Mouse (Mus musculus) intestine, embryonic 15.5 days (tissue): ENCODE measurements around the gene Tsc1. TPM values are rescaled to one million over a fixed set of nuclear protein-coding genes. Genes with fewer than 3 reads are reported as not detected.

Experiments used
- ATAC-seq: fragments of 200-750 bp; cut with Nextera tagmentation; 2 replicates; pipeline ENCODE4 v1.8.0; 2017; ENCODE audit warnings: moderate TSS enrichment, moderate library complexity
- H3K27ac ChIP-seq: fragments of 300-500 bp; sonication (generic); 2 replicates; pipeline ENCODE4 v1.5.1; 2015; ENCODE audit warnings: mild to moderate bottlenecking, inconsistent platforms
- H3K27me3 ChIP-seq: fragments of 300-500 bp; sonication (generic); replicated peaks from 2 replicates; pipeline ENCODE4 v1.6.1; 2015; ENCODE audit warnings: inconsistent platforms
- H3K36me3 ChIP-seq: fragments of 300-500 bp; sonication (generic); 2 replicates; pipeline ENCODE4 v1.6.1; 2015; ENCODE audit warnings: inconsistent platforms
- H3K4me1 ChIP-seq: fragments of 300-500 bp; sonication (generic); replicated peaks from 2 replicates; pipeline ENCODE4 v1.6.1; 2015; ENCODE audit warnings: inconsistent platforms
- H3K4me2 ChIP-seq: fragments of 300-500 bp; sonication (generic); replicated peaks from 2 replicates; pipeline ENCODE4 v1.6.1; 2015; ENCODE audit warnings: mild to moderate bottlenecking, inconsistent platforms
- H3K4me3 ChIP-seq: fragments of 300-500 bp; sonication (generic); replicated peaks from 2 replicates; pipeline ENCODE4 v1.5.1; 2015; ENCODE audit warnings: inconsistent platforms
- H3K9ac ChIP-seq: fragments of 300-500 bp; sonication (generic); 2 replicates; pipeline ENCODE4 v1.6.1; 2015; ENCODE audit warnings: inconsistent platforms
- H3K9me3 ChIP-seq: fragments of 300-500 bp; sonication (generic); 2 replicates; pipeline ENCODE4 v1.6.1; 2016; ENCODE audit warnings: inconsistent platforms
- WGBS: fragments of 180-500 bp; shearing (Covaris S2); methylation state at CpG from one replicate; pipeline ENCODE4 v1.1.7; 2015; 5-methylcytosine and 5-hydroxymethylcytosine counted together
- polyA plus RNA-seq: library from polyadenylated mRNA; unstranded; fragments of >200 nt; fragmentation: Nextera tagmentation; extraction: Ambion mirVana; gene quantifications from 2 replicates; pipeline ENCODE4 v1.2.1, GENCODE M21; 2015

Tsc1 gene
- polyA plus RNA-seq, 1 experiment from 2014 or later = 16.2 TPM

DNA sequence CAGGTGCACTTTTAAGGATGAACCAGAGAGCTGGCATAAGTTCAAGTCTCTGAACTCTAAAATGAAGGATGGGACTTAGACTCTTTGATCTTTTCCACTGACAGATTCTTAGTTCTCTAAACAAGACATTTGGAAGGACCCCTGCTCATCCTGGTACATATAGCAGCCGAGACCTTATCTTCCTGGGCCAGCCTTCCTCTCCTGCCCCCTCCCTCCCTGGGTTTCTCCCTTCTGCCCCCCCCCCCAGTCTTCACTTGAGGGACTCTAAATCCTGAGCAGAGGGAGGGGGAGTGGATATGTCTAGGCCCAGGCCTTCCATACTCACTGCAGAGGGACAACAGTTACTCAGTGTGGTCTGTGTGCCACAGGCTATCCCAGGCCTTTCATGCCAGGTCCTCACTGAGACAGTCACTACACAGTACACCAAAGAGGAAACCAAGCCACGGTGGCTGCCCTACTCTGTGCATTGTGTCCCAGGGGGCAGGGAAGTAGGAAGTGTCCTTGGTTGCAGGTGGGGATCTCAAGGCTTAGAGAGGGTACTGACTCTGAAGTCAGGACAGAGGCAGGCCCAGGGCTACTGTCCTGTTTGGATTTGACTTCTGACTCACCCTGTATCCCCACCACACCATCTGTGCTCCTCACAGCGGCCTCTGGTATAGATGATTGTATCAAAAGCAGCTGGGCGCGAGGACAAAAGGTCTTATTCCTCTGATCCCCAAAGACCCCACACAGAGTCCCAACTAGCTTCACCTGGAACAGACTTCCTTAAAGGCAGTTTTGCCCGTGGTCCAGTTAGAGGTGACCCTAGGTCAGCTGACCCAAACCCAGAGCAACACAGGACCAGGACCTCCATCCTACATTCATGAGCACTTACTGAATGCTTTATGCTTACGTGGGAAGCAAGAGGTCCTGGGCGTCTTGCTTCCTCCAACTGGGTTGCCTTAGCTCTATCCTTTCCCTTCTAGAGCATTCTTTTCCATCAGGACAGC, 23.2 kb upstream of the Tsc1 start:
- no peak overlapping the region for H3K9ac ChIP-seq
- H3K27ac ChIP-seq = no peak overlapping the region
- no peaks in the 10 kb centered on the region for H3K9me3 ChIP-seq
- no peak; the same call in 1 of the 2 replicates for ATAC-seq
- 76% methylated on average over 8 of the region's 8 CpGs for WGBS
- H3K4me3 ChIP-seq = no peak overlapping the region
- no peaks in the 10 kb centered on the region for H3K36me3 ChIP-seq
- H3K4me1 ChIP-seq = 0 out of 2 replicates have a peak, but pooled peaks cover 3% of the 10 kb centered on the region
- H3K27me3 ChIP-seq = peaks cover 8% of the 10 kb centered on the region
- no peak overlapping the region for H3K4me2 ChIP-seq

DNA sequence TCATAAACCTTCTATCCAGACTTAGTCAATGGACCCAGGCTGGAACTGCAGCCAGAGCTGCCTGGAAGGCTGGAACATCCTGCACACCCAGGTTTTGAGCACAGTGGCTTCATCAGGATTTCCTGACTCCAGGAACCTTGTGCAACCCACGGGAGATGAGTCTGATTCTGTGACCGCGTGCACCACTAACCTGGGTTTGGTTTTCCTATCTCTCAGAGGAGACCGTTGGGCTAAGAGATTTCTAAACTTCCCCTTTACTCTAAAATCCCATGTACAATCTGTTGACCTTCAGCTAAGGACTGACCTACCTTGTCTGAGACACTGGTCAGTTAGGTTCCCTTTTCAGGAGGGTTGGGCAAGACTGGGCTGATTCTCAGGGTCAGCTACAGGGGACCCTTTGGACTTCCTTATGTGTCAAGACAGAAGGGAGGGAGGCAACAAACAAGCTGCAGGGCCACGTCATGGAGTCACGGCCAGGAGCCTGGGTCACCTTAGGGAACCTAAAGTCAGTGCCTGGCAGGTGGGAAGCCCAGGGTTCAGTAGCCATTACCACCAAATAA, 22.2 kb upstream of the Tsc1 start:
- 0 out of 2 replicates have a peak, but pooled peaks cover 3% of the 10 kb centered on the region for H3K4me1 ChIP-seq
- no peak overlapping the region for H3K4me2 ChIP-seq
- no peak overlapping the region for H3K27ac ChIP-seq
- no peaks in the 10 kb centered on the region for H3K9me3 ChIP-seq
- no peak overlapping the region for H3K4me3 ChIP-seq
- H3K27me3 ChIP-seq = peaks cover 8% of the 10 kb centered on the region
- no peak for ATAC-seq
- no peak overlapping the region for H3K9ac ChIP-seq
- 78% methylated on average over 6 of the region's 6 CpGs for WGBS
- no peaks in the 10 kb centered on the region for H3K36me3 ChIP-seq

DNA sequence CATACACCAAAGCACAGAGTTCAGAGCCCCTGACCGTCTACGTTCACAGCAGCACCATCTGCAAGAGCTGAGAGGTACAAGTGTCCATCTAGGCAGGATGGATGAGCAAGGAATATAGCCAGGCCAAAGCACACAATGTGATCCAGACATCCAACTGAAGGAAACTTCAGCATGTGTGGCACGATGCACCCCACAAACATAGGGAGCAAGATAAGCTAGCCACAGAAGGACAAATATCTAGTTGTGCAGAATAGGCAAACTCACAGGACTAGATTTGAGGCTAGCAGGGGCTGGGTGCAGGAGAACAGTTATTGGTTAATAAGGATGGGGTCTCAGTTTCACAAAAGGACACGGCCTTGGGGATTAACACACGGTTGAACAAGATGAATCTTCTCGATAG, 21.7 kb upstream of the Tsc1 start:
- H3K27ac ChIP-seq = no peak overlapping the region
- H3K9ac ChIP-seq = no peak overlapping the region
- H3K27me3 ChIP-seq = peaks cover 8% of the 10 kb centered on the region
- no peak overlapping the region for H3K4me2 ChIP-seq
- no peaks in the 10 kb centered on the region for H3K9me3 ChIP-seq
- ATAC-seq = no peak
- no peak overlapping the region for H3K4me3 ChIP-seq
- WGBS = 82% methylated on average over 6 of the region's 6 CpGs
- H3K36me3 ChIP-seq = no peaks in the 10 kb centered on the region
- 0 out of 2 replicates have a peak, but pooled peaks cover 3% of the 10 kb centered on the region for H3K4me1 ChIP-seq

DNA sequence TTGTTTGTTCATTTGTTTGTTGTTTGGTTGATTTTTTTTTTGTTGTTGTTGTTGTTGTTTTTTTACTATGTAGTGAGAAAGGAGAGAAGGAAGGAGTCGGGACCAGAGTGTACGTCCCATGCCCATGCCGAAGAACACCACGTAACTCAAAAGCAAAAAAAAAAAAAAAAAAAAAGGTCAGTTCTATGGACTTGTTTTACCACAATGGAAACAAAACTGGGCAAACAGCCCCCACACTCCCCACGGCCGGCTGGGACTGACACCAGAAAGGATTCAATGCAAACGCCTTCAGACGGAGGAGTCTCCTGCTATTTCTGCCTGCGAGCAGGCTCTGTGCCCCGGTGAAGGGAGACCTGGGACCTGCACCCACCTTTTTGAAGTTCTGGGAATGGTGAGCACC, 20.5 kb upstream of the Tsc1 start:
- no peak for ATAC-seq
- H3K4me2 ChIP-seq = no peak overlapping the region
- H3K36me3 ChIP-seq = no peaks in the 10 kb centered on the region
- H3K27ac ChIP-seq = no peak overlapping the region
- H3K9me3 ChIP-seq = no peaks in the 10 kb centered on the region
- 0 out of 2 replicates have a peak, but pooled peaks cover 3% of the 10 kb centered on the region for H3K4me1 ChIP-seq
- H3K27me3 ChIP-seq = peaks cover 8% of the 10 kb centered on the region
- H3K4me3 ChIP-seq = no peak overlapping the region
- 64% methylated on average over 10 of the region's 10 CpGs for WGBS
- H3K9ac ChIP-seq = no peak overlapping the region

DNA sequence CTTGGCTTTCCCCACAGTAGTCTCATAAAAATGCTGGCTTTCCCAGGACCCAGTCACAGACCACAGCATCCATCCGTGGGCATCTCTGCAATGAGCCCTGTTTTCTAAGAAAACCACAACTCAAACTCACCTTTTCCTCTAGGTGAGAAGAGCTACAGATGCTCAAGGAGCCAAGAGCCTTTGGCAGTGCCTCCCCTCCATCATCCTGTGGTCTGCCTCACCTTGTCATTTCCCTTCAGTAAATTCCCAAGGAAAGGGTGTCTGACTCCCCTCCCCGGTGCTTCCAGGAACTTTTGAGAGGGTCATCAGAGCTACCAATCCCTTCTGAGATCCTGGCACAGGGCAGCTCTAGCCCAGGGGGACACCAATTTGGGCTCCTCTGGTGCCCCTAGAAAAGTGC, 19.9 kb upstream of the Tsc1 start:
- Histone ChIP-seq H3K4me2 (no peak overlapping the region), H3K4me3 (no peak overlapping the region), H3K27ac (no peak overlapping the region), H3K4me1 (0 out of 2 replicates have a peak, but pooled peaks cover 3% of the 10 kb centered on the region), H3K27me3 (peaks cover 8% of the 10 kb centered on the region), H3K36me3 (no peaks in the 10 kb centered on the region), H3K9ac (no peak overlapping the region), H3K9me3 (no peaks in the 10 kb centered on the region)
- WGBS = 21% methylated on average over 2 of the region's 2 CpGs
- no peak for ATAC-seq

DNA sequence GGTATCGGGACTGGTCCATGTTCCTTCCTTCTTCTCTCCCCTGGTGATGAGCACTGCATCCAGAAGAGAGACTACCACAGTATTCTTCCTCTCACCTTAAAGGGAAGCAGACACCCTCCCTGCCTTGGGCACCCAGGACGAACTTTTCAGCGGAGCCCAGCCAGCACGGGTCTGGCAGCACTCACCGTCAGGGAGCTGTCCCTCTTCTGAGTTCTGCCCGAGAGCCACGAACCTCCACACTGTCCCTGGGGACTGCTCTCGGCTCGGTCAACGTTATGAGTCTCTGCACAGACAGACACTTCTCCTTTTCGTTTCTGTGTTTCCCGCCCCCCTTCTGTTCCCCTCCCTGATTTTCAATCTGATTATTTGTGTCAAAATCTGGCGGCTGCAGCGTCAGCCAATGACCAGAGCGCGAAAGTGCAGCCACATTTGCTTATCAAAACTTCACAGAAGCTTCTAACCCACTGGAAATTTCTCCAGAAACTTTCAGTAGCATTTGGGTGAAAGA, 19.3 kb upstream of the Tsc1 start, which contains the start of gene Gfi1b:
Gene Gfi1b (minus strand): TSS at position 319 of the 508 bp plus-strand sequence.
- H3K27me3 ChIP-seq = peaks cover 8% of the 10 kb centered on the region
- no peak within 1 kb of the TSS for H3K27ac ChIP-seq
- WGBS = 8% methylated on average over 16 of the region's 16 CpGs
- no peaks in the 10 kb centered on the region for H3K36me3 ChIP-seq
- no peak within 1 kb of the TSS for H3K4me2 ChIP-seq
- no peak for ATAC-seq
- no peaks in the 10 kb centered on the region for H3K9me3 ChIP-seq
- 0 out of 2 replicates have a peak, but pooled peaks cover 3% of the 10 kb centered on the region for H3K4me1 ChIP-seq
- H3K4me3 ChIP-seq = no peak within 1 kb of the TSS
- no peak within 1 kb of the TSS for H3K9ac ChIP-seq

DNA sequence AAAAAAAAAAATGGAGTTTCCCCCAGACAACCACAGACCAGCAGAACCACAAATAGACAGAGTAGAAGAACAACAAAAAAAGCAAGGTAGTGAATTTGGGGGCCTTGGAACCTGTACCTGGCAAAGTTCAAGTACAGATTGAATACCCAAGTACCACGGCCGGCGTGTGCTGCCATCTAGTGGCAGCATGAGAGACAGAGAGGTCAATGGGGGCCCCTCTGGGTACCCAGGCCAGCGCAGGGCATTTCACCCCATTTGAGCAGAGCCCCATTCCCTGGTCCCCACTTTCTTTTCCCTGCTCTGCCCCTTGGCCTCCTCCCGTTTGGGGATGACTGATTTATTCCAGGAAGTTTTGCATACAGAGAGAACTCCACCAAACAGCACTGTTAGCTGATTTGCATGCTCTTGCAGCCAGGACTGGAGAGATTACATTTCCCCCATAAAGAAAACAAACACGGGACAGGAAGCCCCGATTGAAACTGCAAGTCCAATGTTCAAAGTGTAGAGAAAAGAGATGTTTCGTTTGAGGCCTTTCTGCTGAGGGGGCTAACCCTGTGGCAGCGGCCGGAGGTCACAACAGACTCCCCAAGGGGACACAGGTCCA, 18.4 kb upstream of the Tsc1 start:
- no peak overlapping the region for H3K4me2 ChIP-seq
- no peak overlapping the region for H3K27ac ChIP-seq
- no peak overlapping the region for H3K9ac ChIP-seq
- 0 out of 2 replicates have a peak, but pooled peaks cover 3% of the 10 kb centered on the region for H3K4me1 ChIP-seq
- ATAC-seq = peak; percentile 43; the same call in 1 of the 2 replicates
- H3K36me3 ChIP-seq = no peaks in the 10 kb centered on the region
- 21% methylated on average over 10 of the region's 10 CpGs for WGBS
- peaks cover 8% of the 10 kb centered on the region for H3K27me3 ChIP-seq
- H3K9me3 ChIP-seq = no peaks in the 10 kb centered on the region
- no peak overlapping the region for H3K4me3 ChIP-seq

DNA sequence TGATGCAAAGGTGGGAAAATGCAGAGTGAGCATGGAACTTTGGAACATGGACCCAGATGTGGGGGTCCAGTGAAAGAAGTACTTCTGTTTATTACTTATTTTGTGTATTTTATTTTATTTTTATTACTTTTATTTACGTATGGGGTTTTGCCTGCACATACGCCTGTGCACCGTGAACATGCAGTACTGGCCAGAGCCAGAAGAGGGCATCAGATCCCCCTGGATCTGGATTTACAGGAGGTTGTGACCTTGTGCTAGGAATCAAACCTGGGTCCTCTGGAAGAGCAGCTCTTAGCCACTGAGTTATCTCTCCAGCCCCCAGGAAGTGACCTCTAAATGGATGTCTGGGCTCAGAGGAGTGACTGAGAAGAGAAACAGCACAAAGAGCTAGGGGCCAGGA, 16.2 kb upstream of the Tsc1 start:
- Histone ChIP-seq H3K4me1 (0 out of 2 replicates have a peak, but pooled peaks cover 3% of the 10 kb centered on the region), H3K27ac (no peak overlapping the region), H3K4me3 (no peak overlapping the region), H3K9ac (no peak overlapping the region), H3K4me2 (no peak overlapping the region), H3K9me3 (no peaks in the 10 kb centered on the region), H3K27me3 (peaks cover 8% of the 10 kb centered on the region), H3K36me3 (no peaks in the 10 kb centered on the region)
- WGBS = 90% methylated on average over 3 of the region's 3 CpGs
- ATAC-seq = no peak

DNA sequence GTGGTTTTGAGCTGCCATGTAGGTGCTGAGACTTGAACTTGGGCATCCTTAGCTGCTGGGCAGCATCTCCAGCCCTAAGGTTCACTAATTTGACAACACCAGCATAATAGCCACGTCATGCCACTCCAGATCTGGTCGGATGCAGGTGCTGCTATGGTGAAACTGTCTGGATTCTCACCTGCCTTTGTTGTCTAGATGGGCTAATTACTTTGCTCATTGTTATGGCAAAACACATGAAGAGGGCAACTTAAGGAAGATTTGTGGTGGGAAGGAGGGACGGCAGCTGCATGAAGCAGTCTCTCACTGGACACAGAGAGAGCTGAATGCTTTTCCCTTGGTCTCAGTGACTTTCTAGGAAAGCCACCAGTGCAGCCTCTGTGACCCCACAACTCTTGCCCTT, 15.0 kb upstream of the Tsc1 start:
- no peak for ATAC-seq
- no peak overlapping the region for H3K27ac ChIP-seq
- 83% methylated on average over 3 of the region's 3 CpGs for WGBS
- no peak overlapping the region for H3K9ac ChIP-seq
- no peaks in the 10 kb centered on the region for H3K9me3 ChIP-seq
- H3K4me3 ChIP-seq = no peak overlapping the region
- H3K27me3 ChIP-seq = peaks cover 3% of the 10 kb centered on the region
- 0 out of 2 replicates have a peak, but pooled peaks cover 3% of the 10 kb centered on the region for H3K4me1 ChIP-seq
- H3K36me3 ChIP-seq = no peaks in the 10 kb centered on the region
- H3K4me2 ChIP-seq = no peak overlapping the region

DNA sequence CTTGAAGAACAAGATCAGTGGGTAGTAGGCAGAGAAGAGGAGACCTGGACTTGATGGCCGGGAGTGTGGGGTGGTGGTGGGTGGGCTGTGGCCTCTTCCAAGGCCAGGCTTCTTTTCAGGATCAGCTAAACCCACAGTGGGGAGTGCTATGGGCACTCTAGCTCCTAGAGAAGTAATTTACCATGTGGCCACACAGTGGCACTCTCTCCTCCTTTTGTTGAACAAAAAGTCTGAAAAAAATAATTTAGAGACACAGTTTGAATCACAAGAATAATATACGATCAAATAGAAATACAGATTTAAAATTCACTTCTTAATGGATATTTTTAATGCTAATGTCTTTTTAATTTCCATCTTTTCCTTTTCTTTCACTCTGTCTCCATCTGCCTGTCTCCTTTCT, 13.0 kb upstream of the Tsc1 start:
- Histone ChIP-seq H3K36me3 (no peaks in the 10 kb centered on the region), H3K4me3 (no peak overlapping the region), H3K9me3 (no peaks in the 10 kb centered on the region), H3K4me2 (no peak overlapping the region), H3K27me3 (no peaks in the 10 kb centered on the region), H3K27ac (no peak overlapping the region), H3K4me1 (no peaks in the 10 kb centered on the region), H3K9ac (no peak overlapping the region)
- 42% methylated on average over 2 of the region's 2 CpGs for WGBS
- no peak for ATAC-seq

DNA sequence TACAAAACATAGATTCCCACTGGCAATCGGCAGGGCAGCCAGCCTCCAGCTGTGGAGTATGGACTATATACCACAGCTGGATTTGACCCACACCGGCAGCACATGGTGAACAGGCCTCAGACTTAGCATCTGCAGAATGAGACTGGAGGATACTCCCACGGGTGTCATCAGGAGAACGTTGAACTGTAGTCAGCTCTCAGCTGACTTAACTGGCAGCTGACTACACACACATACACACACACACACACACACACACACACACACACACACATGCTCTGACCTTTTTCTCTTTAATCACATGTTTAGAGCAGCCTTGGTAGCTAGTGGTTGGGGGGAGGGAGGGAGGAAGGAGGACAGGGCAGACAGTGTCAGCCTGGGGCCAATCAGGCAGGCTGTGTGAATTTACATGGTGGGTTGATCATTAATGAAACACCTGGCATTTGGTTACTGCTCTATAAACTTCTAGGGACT, 11.1 kb upstream of the Tsc1 start:
- no peaks in the 10 kb centered on the region for H3K9me3 ChIP-seq
- ATAC-seq = peak; percentile 95
- H3K9ac ChIP-seq = no peak overlapping the region
- H3K4me3 ChIP-seq = no peak overlapping the region
- no peaks in the 10 kb centered on the region for H3K27me3 ChIP-seq
- H3K27ac ChIP-seq = peak overlapping the region; percentile 59
- H3K36me3 ChIP-seq = no peaks in the 10 kb centered on the region
- H3K4me1 ChIP-seq = no peaks in the 10 kb centered on the region
- 18% methylated on average over 4 of the region's 4 CpGs for WGBS
- H3K4me2 ChIP-seq = no peak overlapping the region; the same call in 1 of the 2 replicates

DNA sequence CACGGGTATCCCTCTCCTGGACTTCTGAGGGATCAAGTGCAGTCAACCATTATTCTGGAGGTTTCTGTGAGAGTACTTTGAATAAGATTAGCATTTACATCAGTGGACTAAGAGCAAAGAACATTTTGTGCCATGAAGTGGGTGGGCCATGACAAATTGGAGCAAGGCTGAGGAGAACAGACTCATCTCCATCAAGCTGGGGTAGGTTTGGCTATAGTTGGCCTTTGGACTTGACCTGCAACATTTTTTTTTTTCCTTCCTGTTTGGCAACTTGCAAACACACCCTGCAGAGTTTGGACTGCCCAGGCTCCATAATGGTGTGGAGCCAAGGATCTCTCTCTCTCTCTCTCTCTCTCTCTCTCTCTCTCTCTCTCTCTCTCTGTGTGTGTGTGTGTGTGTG, 8.4 kb upstream of the Tsc1 start:
- Histone ChIP-seq H3K9me3 (no peaks in the 10 kb centered on the region), H3K4me2 (no peak overlapping the region), H3K27ac (no peak overlapping the region), H3K27me3 (no peaks in the 10 kb centered on the region), H3K4me1 (no peaks in the 10 kb centered on the region), H3K36me3 (no peaks in the 10 kb centered on the region), H3K4me3 (no peak overlapping the region), H3K9ac (no peak overlapping the region)
- peak; percentile 39; the same call in 1 of the 2 replicates for ATAC-seq
- 71% methylated on average over 1 of the region's 1 CpGs for WGBS
